Mouse (Mus musculus): ENCODE results near the gene Tmprss2.

DNA sequence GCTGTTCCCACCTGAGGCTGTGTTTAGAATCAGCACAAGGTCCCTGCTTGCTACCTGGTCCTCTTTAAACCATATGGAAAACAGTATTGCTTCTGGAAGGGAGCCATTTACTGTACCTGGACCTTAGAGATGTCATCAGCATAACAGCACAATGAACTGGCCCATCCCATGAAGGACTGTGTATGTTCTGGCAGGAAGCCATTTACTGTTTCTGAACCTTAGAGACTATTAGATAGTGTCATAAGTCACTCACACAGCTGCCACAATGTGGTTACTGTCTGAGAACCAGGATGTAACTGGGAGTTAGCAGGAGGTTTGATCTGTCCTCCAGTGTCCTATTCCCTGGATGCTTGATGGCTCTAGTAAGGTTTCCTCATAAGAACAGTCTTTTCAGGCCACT lies 33.7 kb upstream of the Tmprss2 start:
- no peak for TF ChIP-seq CTCF (IDR thresholded peaks at IDR 0.05; ENCODE audit: low read depth)
- no peak for TF ChIP-seq EP300 (optimal IDR thresholded peaks at IDR 0.05)

All from stomach, postnatal 0 days (tissue).